Mouse (Mus musculus) heart, embryonic 13.5 days (tissue): ENCODE measurements around the gene Kyat1. TPM values are rescaled to one million over a fixed set of nuclear protein-coding genes. Genes with fewer than 3 reads are reported as not detected.
"Not testable (repeated sequence)": the region's sequence is repeated elsewhere in the genome, so short reads cannot be mapped to it uniquely, and the experiment has no call there.

Experiments
- ATAC-seq: fragments of 200-750 bp; cut with Nextera tagmentation; 2 replicates; pipeline ENCODE4 v1.8.0; 2017; ENCODE audit warnings: moderate TSS enrichment; ENCODE audit not compliant: insufficient number of reproducible peaks, low FRiP score, low TSS enrichment; ENCODE audit errors: extremely low read depth
- H3K27ac ChIP-seq: fragments of 300-500 bp; sonication (generic); replicated peaks from 2 replicates; pipeline ENCODE4 v1.5.1; 2015; ENCODE audit warnings: moderate library complexity, mild to moderate bottlenecking, inconsistent platforms
- H3K27me3 ChIP-seq: fragments of 300-500 bp; sonication (generic); replicated peaks from 2 replicates; pipeline ENCODE4 v1.6.1; 2015; ENCODE audit warnings: mild to moderate bottlenecking, inconsistent platforms
- H3K36me3 ChIP-seq: fragments of 300-500 bp; sonication (generic); 2 replicates; pipeline ENCODE4 v1.6.1; 2015; ENCODE audit warnings: mild to moderate bottlenecking, inconsistent platforms
- H3K4me1 ChIP-seq: fragments of 300-500 bp; sonication (generic); 2 replicates; pipeline ENCODE4 v1.6.1; 2015; ENCODE audit warnings: inconsistent platforms
- H3K4me2 ChIP-seq: fragments of 300-500 bp; sonication (generic); 2 replicates; pipeline ENCODE4 v1.6.1; 2015; ENCODE audit warnings: inconsistent platforms, mild to moderate bottlenecking, moderate library complexity
- H3K4me3 ChIP-seq: fragments of 300-500 bp; sonication (generic); 2 replicates; pipeline ENCODE4 v1.5.1; 2015; ENCODE audit warnings: moderate library complexity, mild to moderate bottlenecking, inconsistent platforms
- H3K9ac ChIP-seq: fragments of 300-500 bp; sonication (generic); 2 replicates; pipeline ENCODE4 v1.6.1; 2015; ENCODE audit warnings: inconsistent platforms, mild to moderate bottlenecking, moderate library complexity
- H3K9me3 ChIP-seq: fragments of 300-500 bp; sonication (generic); 2 replicates; pipeline ENCODE4 v1.6.1; 2016; ENCODE audit warnings: inconsistent platforms
- WGBS: fragments of 180-500 bp; shearing (Covaris S2); methylation state at CpG from one replicate; pipeline ENCODE4 v1.1.7; 2015; ENCODE audit warnings: mixed read lengths; 5-methylcytosine and 5-hydroxymethylcytosine counted together
- polyA plus RNA-seq: library from polyadenylated mRNA; unstranded; fragments of >200 nt; fragmentation: Nextera tagmentation; extraction: Ambion mirVana; gene quantifications from 2 replicates; pipeline ENCODE4 v1.2.1, GENCODE M21; 2015

Kyat1 gene
- polyA plus RNA-seq, 1 experiment from 2014 or later = 17.2 TPM

DNA sequence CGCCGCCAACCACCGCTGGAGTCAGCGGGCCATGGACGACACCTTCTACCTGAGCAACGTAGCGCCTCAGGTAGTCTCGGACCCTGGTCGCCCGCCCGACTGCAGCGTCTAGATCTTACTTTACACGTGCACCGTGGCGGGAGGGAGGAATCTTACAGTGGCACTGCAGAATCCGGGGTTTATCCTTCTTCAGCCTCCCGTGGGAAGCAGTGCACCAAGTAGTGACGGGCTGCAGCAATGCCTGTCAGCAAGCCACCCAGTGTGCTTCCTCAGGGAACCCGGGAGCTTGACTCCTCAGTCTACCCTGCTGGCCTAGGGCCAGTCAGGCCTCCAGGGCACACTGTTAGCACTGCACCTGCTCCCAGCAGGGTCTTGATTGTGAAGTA lies 33.7 kb downstream of the Kyat1 start:
- H3K9ac ChIP-seq = peak overlapping the region; percentile 89
- no peaks in the 10 kb centered on the region for H3K27me3 ChIP-seq
- peaks cover 47% of the 10 kb centered on the region for H3K36me3 ChIP-seq
- H3K4me2 ChIP-seq = peak overlapping the region; percentile 93
- peaks cover 9% of the 10 kb centered on the region; the same call in 1 of the 2 replicates for H3K9me3 ChIP-seq
- H3K4me1 ChIP-seq = peaks cover 18% of the 10 kb centered on the region
- peak overlapping the region; percentile 70 for H3K4me3 ChIP-seq
- no peak for ATAC-seq
- WGBS = 1% methylated on average over 19 of the region's 19 CpGs
- H3K27ac ChIP-seq = peak overlapping the region; percentile 95

- Histone ChIP-seq H3K27ac (peak within 1 kb of the TSS; percentile 95), H3K4me2 (peak within 1 kb of the TSS; percentile 93), H3K36me3 (peaks cover 42% of the 10 kb centered on the region), H3K9me3 (peaks cover 14% of the 10 kb centered on the region), H3K9ac (peak within 1 kb of the TSS; percentile 89), H3K27me3 (no peaks in the 10 kb centered on the region), H3K4me3 (peak within 1 kb of the TSS; percentile 70), H3K4me1 (peaks cover 18% of the 10 kb centered on the region)
- ATAC-seq = peak; percentile 79; the same call in 1 of the 2 replicates
- WGBS = under 1% methylated on average over 74 of the region's 75 CpGs
These were observed 34.2 kb downstream of the Kyat1 start, which contains the start of gene Endog for GRCm38 (mm10) chr2:30171371-30171996. Endog (plus strand) TSS chr2:30171493.

GRCm38 (mm10) chr2:30166677-30167076 lies 39.0 kb downstream of the Kyat1 start:
- H3K9ac ChIP-seq = no peak overlapping the region
- WGBS = 51% methylated on average over 4 of the region's 4 CpGs
- no peaks in the 10 kb centered on the region for H3K27me3 ChIP-seq
- no peak for ATAC-seq
- H3K4me2 ChIP-seq = no peak overlapping the region
- no peak overlapping the region for H3K4me3 ChIP-seq
- no peak overlapping the region for H3K27ac ChIP-seq
- H3K4me1 ChIP-seq = peaks cover 5% of the 10 kb centered on the region
- no peaks in the 10 kb centered on the region for H3K36me3 ChIP-seq
- H3K9me3 ChIP-seq = peaks cover 20% of the 10 kb centered on the region

DNA sequence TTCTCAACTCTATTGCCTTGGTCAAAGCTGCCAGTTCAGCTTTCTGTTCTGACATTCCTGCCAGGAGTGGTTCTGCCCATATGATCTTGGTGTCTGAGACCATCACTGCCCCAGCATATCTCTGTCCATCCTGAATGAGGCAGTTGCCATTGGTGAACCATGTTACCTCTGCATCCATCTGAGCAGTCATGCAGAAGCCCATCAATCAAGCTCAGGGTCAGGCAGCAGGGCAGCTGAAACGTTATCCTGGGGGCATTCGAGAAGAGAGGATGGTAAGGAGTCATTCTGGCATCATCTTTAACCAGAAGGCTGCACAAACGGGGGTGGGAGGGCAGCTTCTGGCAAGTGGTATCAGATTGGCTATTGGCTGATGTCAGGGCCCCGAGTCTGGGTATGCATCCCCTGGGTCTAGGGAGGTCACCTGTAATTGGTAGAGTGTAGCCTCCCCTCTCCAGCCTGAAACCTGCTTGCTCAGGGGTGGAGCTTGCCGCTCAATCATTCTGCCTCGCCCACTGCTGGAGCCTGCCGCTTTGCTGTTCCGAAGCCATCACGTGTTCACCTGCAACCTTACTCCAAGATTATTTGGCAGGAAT lies 41.2 kb downstream of the Kyat1 start:
- H3K9ac ChIP-seq = no peak overlapping the region
- no peak overlapping the region for H3K27ac ChIP-seq
- ATAC-seq = no peak
- H3K4me3 ChIP-seq = no peak overlapping the region
- no peak overlapping the region for H3K4me2 ChIP-seq
- H3K36me3 ChIP-seq = no peaks in the 10 kb centered on the region
- no peaks in the 10 kb centered on the region for H3K27me3 ChIP-seq
- no peaks in the 10 kb centered on the region for H3K4me1 ChIP-seq
- peaks cover 20% of the 10 kb centered on the region for H3K9me3 ChIP-seq
- 53% methylated on average over 9 of the region's 9 CpGs for WGBS

GRCm38 (mm10) chr2:30161809-30162208 lies 43.8 kb downstream of the Kyat1 start:
- H3K4me2 ChIP-seq = no peak overlapping the region
- no peak overlapping the region for H3K27ac ChIP-seq
- no peak overlapping the region for H3K9ac ChIP-seq
- no peak overlapping the region for H3K4me3 ChIP-seq
- ATAC-seq = no peak
- H3K9me3 ChIP-seq = peaks cover 13% of the 10 kb centered on the region
- H3K36me3 ChIP-seq = no peaks in the 10 kb centered on the region
- no peaks in the 10 kb centered on the region for H3K27me3 ChIP-seq
- H3K4me1 ChIP-seq = no peaks in the 10 kb centered on the region

GRCm38 (mm10) chr2:30159871-30160270 lies 45.8 kb downstream of the Kyat1 start:
- H3K9me3 ChIP-seq, H3K4me3 ChIP-seq, H3K36me3 ChIP-seq, ATAC-seq, H3K4me2 ChIP-seq, H3K27me3 ChIP-seq, H3K9ac ChIP-seq, H3K27ac ChIP-seq, H3K4me1 ChIP-seq: not testable (repeated sequence)
- WGBS = 73% methylated on average over 7 of the region's 10 CpGs

- peaks cover 44% of the 10 kb centered on the region for H3K36me3 ChIP-seq
- no peaks in the 10 kb centered on the region for H3K4me1 ChIP-seq
- no peaks in the 10 kb centered on the region for H3K27me3 ChIP-seq
- H3K27ac ChIP-seq = no peak overlapping the region
- no peak overlapping the region for H3K4me2 ChIP-seq
- H3K9ac ChIP-seq = no peak overlapping the region
- no peaks in the 10 kb centered on the region for H3K9me3 ChIP-seq
- 77% methylated on average over 8 of the region's 8 CpGs for WGBS
- H3K4me3 ChIP-seq = no peak overlapping the region
- no peak for ATAC-seq
These were observed 53.0 kb downstream of the Kyat1 start for GRCm38 (mm10) chr2:30152616-30153015.

- no peak for ATAC-seq
- no peaks in the 10 kb centered on the region for H3K4me1 ChIP-seq
- no peaks in the 10 kb centered on the region for H3K9me3 ChIP-seq
- H3K4me2 ChIP-seq = no peak overlapping the region
- no peaks in the 10 kb centered on the region for H3K27me3 ChIP-seq
- 83% methylated on average over 11 of the region's 11 CpGs for WGBS
- H3K9ac ChIP-seq = no peak overlapping the region
- no peak overlapping the region for H3K27ac ChIP-seq
- peaks cover 52% of the 10 kb centered on the region for H3K36me3 ChIP-seq
- no peak overlapping the region for H3K4me3 ChIP-seq
These were observed 53.8 kb downstream of the Kyat1 start for GRCm38 (mm10) chr2:30151840-30152239.

DNA sequence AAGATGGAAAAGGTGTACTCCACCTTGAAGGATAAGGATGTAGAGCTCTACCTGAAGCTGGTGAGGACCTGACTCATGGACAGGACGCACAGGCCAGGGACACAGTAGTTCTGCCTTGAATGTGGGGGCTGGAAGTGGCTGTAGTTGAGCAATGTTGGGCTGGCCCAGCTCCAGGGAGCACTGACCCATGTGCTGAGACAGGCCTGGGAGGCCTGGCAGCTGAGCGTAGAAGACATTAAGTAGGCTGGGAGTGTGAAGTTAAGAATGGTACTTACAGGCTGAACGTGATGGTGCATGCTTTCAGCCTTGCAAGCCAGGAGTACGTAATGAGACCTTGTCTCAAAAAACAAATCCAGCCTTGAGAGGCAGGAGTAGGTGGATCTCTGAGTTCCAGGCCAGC lies 58.2 kb downstream of the Kyat1 start:
- Histone ChIP-seq H3K9ac (no peak overlapping the region), H3K9me3 (no peaks in the 10 kb centered on the region), H3K4me2 (no peak overlapping the region), H3K4me1 (no peaks in the 10 kb centered on the region), H3K36me3 (peaks cover 95% of the 10 kb centered on the region), H3K27ac (no peak overlapping the region), H3K27me3 (no peaks in the 10 kb centered on the region), H3K4me3 (no peak overlapping the region)
- ATAC-seq = no peak
- 90% methylated on average over 4 of the region's 4 CpGs for WGBS

GRCm38 (mm10) chr2:30144436-30144835 lies 61.2 kb downstream of the Kyat1 start:
- Histone ChIP-seq H3K9me3 (no peaks in the 10 kb centered on the region), H3K27me3 (no peaks in the 10 kb centered on the region), H3K4me3 (no peak overlapping the region), H3K27ac (no peak overlapping the region), H3K36me3 (peaks cover 97% of the 10 kb centered on the region), H3K9ac (no peak overlapping the region), H3K4me2 (no peak overlapping the region), H3K4me1 (no peaks in the 10 kb centered on the region)
- no peak for ATAC-seq
- 91% methylated on average over 4 of the region's 4 CpGs for WGBS

- peaks cover 95% of the 10 kb centered on the region for H3K36me3 ChIP-seq
- H3K9me3 ChIP-seq, H3K4me2 ChIP-seq, H3K9ac ChIP-seq, H3K27ac ChIP-seq, H3K4me3 ChIP-seq, H3K4me1 ChIP-seq, ATAC-seq, H3K27me3 ChIP-seq: not testable (repeated sequence)
- WGBS = 90% methylated on average over 4 of the region's 4 CpGs
These were observed 65.6 kb downstream of the Kyat1 start for GRCm38 (mm10) chr2:30140021-30140420.

DNA sequence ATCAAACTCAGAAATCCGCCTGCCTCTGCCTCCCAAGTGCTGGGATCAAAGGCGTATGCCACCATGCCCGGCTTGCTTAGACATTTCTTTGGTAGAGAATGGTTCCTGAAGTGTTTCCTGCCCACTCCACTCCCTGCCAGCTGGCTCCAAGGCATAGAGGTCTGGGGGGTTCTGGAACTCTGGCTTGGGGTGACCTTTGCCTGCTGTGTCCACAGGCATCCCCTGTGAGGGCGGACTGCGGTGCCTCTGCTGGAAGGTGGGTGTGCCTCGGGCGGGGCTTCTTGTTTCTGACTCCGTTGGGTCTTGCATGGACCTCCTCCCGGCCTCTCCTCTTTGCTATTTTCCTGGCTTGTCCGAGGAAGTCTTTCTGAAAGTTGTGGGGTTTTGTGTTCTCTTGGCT lies 69.2 kb downstream of the Kyat1 start:
- H3K4me3 ChIP-seq = no peak overlapping the region
- no peak for ATAC-seq

More for the DNA sequence above, 69.2 kb downstream of the Kyat1 start:
- peaks cover 24% of the 10 kb centered on the region for H3K4me1 ChIP-seq
- H3K27ac ChIP-seq = no peak overlapping the region
- peaks cover 59% of the 10 kb centered on the region for H3K36me3 ChIP-seq
- 85% methylated on average over 10 of the region's 10 CpGs for WGBS
- H3K4me2 ChIP-seq = no peak overlapping the region
- no peak overlapping the region for H3K9ac ChIP-seq
- no peaks in the 10 kb centered on the region for H3K27me3 ChIP-seq
- H3K9me3 ChIP-seq = no peaks in the 10 kb centered on the region
